Mouse (Mus musculus) ES-Bruce4 (cell line): ENCODE data around the gene Lrguk.

Experiments
- CTCF ChIP-seq: IDR thresholded peaks from one replicate; pipeline ENCODE4 v1.8.1; 2011; ENCODE audit warnings: low read depth, low read length
- POLR2A ChIP-seq: IDR thresholded peaks from one replicate; pipeline ENCODE4 v1.8.1; 2011; ENCODE audit warnings: low read length; ENCODE audit not compliant: insufficient read depth

- TF ChIP-seq CTCF (no peak), POLR2A (no peak)
These were observed 120.6 kb downstream of the Lrguk start for GRCm38 (mm10) chr6:34149821-34150220.
